Mouse (Mus musculus): Measurements from ENCODE around the gene Cldn5. TPM values are rescaled to one million over a fixed set of nuclear protein-coding genes. Genes with fewer than 3 reads are reported as not detected.

Gene Cldn5
- polyA plus RNA-seq, 1 experiment from 2014 or later: 23.1 TPM

- ATAC-seq: no peak
- TF ChIP-seq CTCF (IDR thresholded peaks at IDR 0.05; ENCODE audit: low read depth): no peak
- Histone ChIP-seq H3K36me3 (ENCODE audit: control insufficient read depth, insufficient read depth) (no peaks in the 10 kb centered on the region), H3K4me1 (replicated peaks; ENCODE audit: control insufficient read depth, insufficient read depth, low read length) (no peaks in the 10 kb centered on the region), H3K4me2 (replicated peaks; ENCODE audit: low read depth) (no peak overlapping the region), H3K27me3 (replicated peaks; ENCODE audit: control insufficient read depth, insufficient read depth, low read length) (no peaks in the 10 kb centered on the region), H3K9ac (ENCODE audit: low read depth, low read length) (no peak overlapping the region), H3K4me3 (ENCODE audit: low read depth, low read length) (no peak overlapping the region), H3K9me3 (ENCODE audit: control insufficient read depth) (no peaks in the 10 kb centered on the region), H3K27ac (ENCODE audit: low read depth, low read length) (no peak overlapping the region)
- 63% methylated on average over 4 of the region's 4 CpGs for WGBS
These were observed 10.3 kb upstream of the Cldn5 start for GRCm38 (mm10) chr16:18766390-18766789.

DNA sequence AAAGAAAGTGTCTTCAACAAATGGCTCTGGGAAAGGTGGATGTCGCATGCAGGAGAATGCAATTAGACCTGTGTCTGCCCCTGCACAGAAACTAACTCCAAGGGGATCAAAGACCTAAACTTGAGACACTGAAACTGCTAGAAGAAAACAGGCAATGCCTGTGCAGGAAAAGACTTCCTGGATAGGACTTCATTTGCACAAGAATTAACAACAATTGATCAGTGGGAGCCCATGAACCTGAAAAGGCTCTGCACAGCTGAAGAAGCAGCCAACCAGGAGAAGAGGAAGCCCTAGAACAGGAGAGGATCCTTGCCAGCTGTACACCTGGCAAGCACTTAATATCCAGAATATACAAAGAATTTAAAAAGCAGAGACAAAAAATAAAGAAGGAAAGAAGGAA, 7.1 kb upstream of the Cldn5 start:
- TF ChIP-seq CTCF (IDR thresholded peaks at IDR 0.05; ENCODE audit: low read depth): no peak
- H3K36me3 ChIP-seq (ENCODE audit: control insufficient read depth, insufficient read depth): no peaks in the 10 kb centered on the region
- H3K27me3 ChIP-seq (replicated peaks; ENCODE audit: control insufficient read depth, insufficient read depth, low read length): no peaks in the 10 kb centered on the region
- WGBS: 75% methylated on average over 1 of the region's 1 CpGs
- no peak overlapping the region for H3K9ac ChIP-seq (ENCODE audit: low read depth, low read length)
- no peak overlapping the region for H3K4me2 ChIP-seq (replicated peaks; ENCODE audit: low read depth)
- H3K4me1 ChIP-seq (replicated peaks; ENCODE audit: control insufficient read depth, insufficient read depth, low read length): no peaks in the 10 kb centered on the region
- ATAC-seq: no peak
- H3K9me3 ChIP-seq (ENCODE audit: control insufficient read depth): no peaks in the 10 kb centered on the region
- no peak overlapping the region for H3K4me3 ChIP-seq (ENCODE audit: low read depth, low read length)
- no peak overlapping the region for H3K27ac ChIP-seq (ENCODE audit: low read depth, low read length)

GRCm38 (mm10) chr16:18773936-18774335, 2.7 kb upstream of the Cldn5 start:
- WGBS: 36% methylated on average over 2 of the region's 2 CpGs
- H3K4me3 ChIP-seq (ENCODE audit: low read depth, low read length): no peak overlapping the region
- no peak for ATAC-seq
- no peaks in the 10 kb centered on the region for H3K9me3 ChIP-seq (ENCODE audit: control insufficient read depth)
- H3K4me2 ChIP-seq (replicated peaks; ENCODE audit: low read depth): no peak overlapping the region
- no peak for TF ChIP-seq CTCF (IDR thresholded peaks at IDR 0.05; ENCODE audit: low read depth)
- no peaks in the 10 kb centered on the region; the same call in 1 of the 2 replicates for H3K4me1 ChIP-seq (replicated peaks; ENCODE audit: control insufficient read depth, insufficient read depth, low read length)
- H3K27ac ChIP-seq (ENCODE audit: low read depth, low read length): no peak overlapping the region
- no peaks in the 10 kb centered on the region for H3K36me3 ChIP-seq (ENCODE audit: control insufficient read depth, insufficient read depth)
- H3K27me3 ChIP-seq (replicated peaks; ENCODE audit: control insufficient read depth, insufficient read depth, low read length): peaks cover 33% of the 10 kb centered on the region
- no peak overlapping the region for H3K9ac ChIP-seq (ENCODE audit: low read depth, low read length)

DNA sequence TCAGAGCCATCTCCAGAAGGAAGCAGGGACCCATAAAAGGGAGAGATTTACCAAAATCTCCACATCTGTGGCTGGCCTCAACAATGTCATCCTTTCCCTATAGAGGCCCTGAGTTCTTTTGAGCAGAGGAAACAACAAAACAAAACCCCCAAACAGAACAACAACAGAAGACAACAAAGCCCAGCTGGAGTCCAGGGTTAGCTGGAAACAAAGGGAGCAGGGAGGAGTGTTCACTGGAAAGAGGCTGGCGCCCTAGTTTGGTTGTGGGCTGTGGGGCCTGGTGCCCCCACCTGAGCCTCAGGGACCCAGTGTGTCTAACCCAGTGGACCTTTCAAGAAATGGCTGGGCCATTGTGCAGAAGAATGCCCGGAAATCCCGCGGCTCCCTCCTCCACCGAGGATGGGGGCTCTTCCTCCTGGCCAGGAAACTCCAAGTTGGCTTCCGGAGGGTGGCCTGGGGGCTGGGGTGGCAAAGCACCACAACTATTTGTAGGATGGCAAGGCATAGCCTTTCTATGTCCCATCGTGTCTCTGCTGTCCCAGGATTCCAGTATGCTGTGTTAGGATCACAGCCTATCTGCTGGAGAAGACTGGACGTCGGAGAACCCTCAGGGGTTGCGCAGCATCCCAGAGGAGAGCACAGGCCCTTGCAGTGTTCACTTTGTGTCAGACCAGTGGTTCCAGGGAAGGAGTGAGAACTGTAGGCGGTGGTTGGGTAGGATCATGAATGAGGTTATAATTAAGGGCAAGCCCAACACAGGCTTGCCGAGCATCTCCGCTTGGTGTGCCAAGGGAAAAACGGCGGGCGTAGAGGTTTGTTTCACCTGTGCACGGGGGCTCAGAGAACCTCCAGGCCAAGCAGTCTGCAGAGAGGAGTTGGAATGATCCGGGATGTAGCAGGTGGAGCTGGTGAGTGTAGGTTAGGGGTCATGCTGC, 759 bp upstream of the Cldn5 start:
- Histone ChIP-seq H3K27me3 (replicated peaks; ENCODE audit: control insufficient read depth, insufficient read depth, low read length) (peaks cover 33% of the 10 kb centered on the region), H3K36me3 (ENCODE audit: control insufficient read depth, insufficient read depth) (0 out of 2 replicates have a peak, but pooled peaks cover 3% of the 10 kb centered on the region), H3K27ac (ENCODE audit: low read depth, low read length) (no peak overlapping the region), H3K4me1 (replicated peaks; ENCODE audit: control insufficient read depth, insufficient read depth, low read length) (no peaks in the 10 kb centered on the region; the same call in 1 of the 2 replicates), H3K9me3 (ENCODE audit: control insufficient read depth) (no peaks in the 10 kb centered on the region), H3K9ac (ENCODE audit: low read depth, low read length) (no peak overlapping the region), H3K4me3 (ENCODE audit: low read depth, low read length) (no peak overlapping the region), H3K4me2 (replicated peaks; ENCODE audit: low read depth) (0 out of 2 replicates have a peak overlapping the region, but pooled peaks have one; percentile 67)
- no peak for ATAC-seq
- TF ChIP-seq CTCF (IDR thresholded peaks at IDR 0.05; ENCODE audit: low read depth): no peak
- 47% methylated on average over 18 of the region's 18 CpGs for WGBS

DNA sequence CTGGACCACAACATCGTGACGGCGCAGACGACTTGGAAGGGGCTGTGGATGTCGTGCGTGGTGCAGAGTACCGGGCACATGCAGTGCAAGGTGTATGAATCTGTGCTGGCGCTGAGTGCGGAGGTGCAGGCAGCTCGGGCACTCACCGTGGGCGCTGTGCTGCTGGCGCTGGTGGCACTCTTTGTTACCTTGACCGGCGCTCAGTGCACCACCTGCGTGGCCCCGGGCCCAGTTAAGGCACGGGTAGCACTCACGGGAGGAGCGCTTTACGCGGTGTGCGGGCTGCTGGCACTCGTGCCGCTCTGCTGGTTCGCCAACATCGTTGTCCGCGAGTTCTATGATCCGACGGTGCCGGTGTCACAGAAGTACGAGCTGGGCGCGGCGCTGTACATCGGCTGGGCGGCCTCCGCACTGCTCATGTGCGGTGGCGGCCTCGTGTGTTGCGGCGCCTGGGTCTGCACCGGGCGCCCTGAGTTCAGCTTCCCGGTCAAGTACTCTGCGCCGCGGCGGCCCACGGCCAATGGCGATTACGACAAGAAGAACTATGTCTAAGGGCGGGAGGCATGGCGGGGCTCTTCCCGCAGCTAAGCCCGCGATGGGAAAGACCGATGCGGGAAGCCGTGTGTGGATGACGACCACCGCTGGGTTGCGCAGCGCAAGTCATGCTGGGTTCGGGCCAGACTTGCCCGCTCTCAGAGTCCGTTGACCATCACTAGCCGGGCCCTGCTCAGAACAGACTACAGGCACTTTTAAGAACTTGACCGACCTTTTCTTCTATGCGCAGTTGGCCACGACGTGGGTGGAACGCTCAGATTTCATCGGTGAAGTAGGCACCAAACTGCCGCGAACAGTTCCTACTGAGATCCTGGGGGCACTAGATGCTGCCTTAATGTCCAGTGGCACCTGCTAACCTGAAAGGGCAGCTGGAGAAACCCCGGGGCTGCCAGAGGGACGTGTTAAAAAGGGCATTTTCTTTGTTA, 744 bp downstream of the Cldn5 start:
- peak overlapping the region; percentile 31; the same call in 1 of the 2 replicates for H3K9ac ChIP-seq (ENCODE audit: low read depth, low read length)
- H3K4me1 ChIP-seq (replicated peaks; ENCODE audit: control insufficient read depth, insufficient read depth, low read length): no peaks in the 10 kb centered on the region; the same call in 1 of the 2 replicates
- no peak for TF ChIP-seq CTCF (IDR thresholded peaks at IDR 0.05; ENCODE audit: low read depth)
- H3K27ac ChIP-seq (ENCODE audit: low read depth, low read length): no peak overlapping the region
- peaks cover 33% of the 10 kb centered on the region for H3K27me3 ChIP-seq (replicated peaks; ENCODE audit: control insufficient read depth, insufficient read depth, low read length)
- peak overlapping the region; percentile 41 for H3K4me3 ChIP-seq (ENCODE audit: low read depth, low read length)
- peaks cover 3% of the 10 kb centered on the region; the same call in 1 of the 2 replicates for H3K36me3 ChIP-seq (ENCODE audit: control insufficient read depth, insufficient read depth)
- ATAC-seq: 0 out of 2 replicates have a peak, but pooled peaks have one; percentile 28
- 3% methylated on average over 80 of the region's 80 CpGs for WGBS
- peak overlapping the region; percentile 67 for H3K4me2 ChIP-seq (replicated peaks; ENCODE audit: low read depth)
- H3K9me3 ChIP-seq (ENCODE audit: control insufficient read depth): no peaks in the 10 kb centered on the region
